Mouse (Mus musculus) lung, embryonic 16.5 days (tissue): ENCODE results near the gene Nipsnap1. TPM values are rescaled to one million over a fixed set of nuclear protein-coding genes. Genes with fewer than 3 reads are reported as not detected.

ENCODE experiments used
- ATAC-seq: fragments of 200-750 bp; cut with Nextera tagmentation; 2 replicates; pipeline ENCODE4 v1.8.0; 2017; ENCODE audit warnings: low read depth, mild to moderate bottlenecking, moderate library complexity
- H3K27ac ChIP-seq: fragments of 300-500 bp; sonication (generic); 2 replicates; pipeline ENCODE4 v1.5.1; 2014; ENCODE audit warnings: mild to moderate bottlenecking, control low read depth, low read length
- H3K27me3 ChIP-seq: fragments of 300-500 bp; sonication (generic); 2 replicates; pipeline ENCODE4 v1.6.1; 2014; ENCODE audit warnings: low read depth, low read length, mixed read lengths; ENCODE audit not compliant: control insufficient read depth, insufficient read depth
- H3K36me3 ChIP-seq: fragments of 300-500 bp; sonication (generic); 2 replicates; pipeline ENCODE4 v1.6.1; 2014; ENCODE audit warnings: low read length; ENCODE audit not compliant: control insufficient read depth, insufficient read depth
- H3K4me1 ChIP-seq: fragments of 300-500 bp; sonication (generic); replicated peaks from 2 replicates; pipeline ENCODE4 v1.6.1; 2014; ENCODE audit warnings: low read length, mixed read lengths; ENCODE audit not compliant: control insufficient read depth, insufficient read depth
- H3K4me2 ChIP-seq: fragments of 300-500 bp; sonication (generic); 2 replicates; pipeline ENCODE4 v1.6.1; 2014; ENCODE audit warnings: low read depth, low read length, control low read depth
- H3K4me3 ChIP-seq: fragments of 300-500 bp; sonication (generic); 2 replicates; pipeline ENCODE4 v1.5.1; 2014; ENCODE audit warnings: mild to moderate bottlenecking, low read length, control low read depth
- H3K9ac ChIP-seq: fragments of 300-500 bp; sonication (generic); 2 replicates; pipeline ENCODE4 v1.6.1; 2014; ENCODE audit warnings: low read length, control low read depth
- H3K9me3 ChIP-seq: fragments of 300-500 bp; sonication (generic); 2 replicates; pipeline ENCODE4 v1.6.1; 2016; ENCODE audit warnings: low read length; ENCODE audit not compliant: control insufficient read depth
- WGBS: fragments of 180-500 bp; shearing (Covaris S2); extraction: QIAGEN DNeasy Blood & Tissue Kit; methylation state at CpG from one replicate; pipeline ENCODE4 v1.1.7; 2014; 5-methylcytosine and 5-hydroxymethylcytosine counted together
- polyA plus RNA-seq: library from polyadenylated mRNA; unstranded; fragments of >200 nt; fragmentation: Nextera tagmentation; extraction: Ambion mirVana; gene quantifications from 2 replicates; pipeline ENCODE4 v1.2.1, GENCODE M21; 2015

The Nipsnap1 gene
- polyA plus RNA-seq, 1 experiment from 2014 or later, result 30.1 TPM

DNA sequence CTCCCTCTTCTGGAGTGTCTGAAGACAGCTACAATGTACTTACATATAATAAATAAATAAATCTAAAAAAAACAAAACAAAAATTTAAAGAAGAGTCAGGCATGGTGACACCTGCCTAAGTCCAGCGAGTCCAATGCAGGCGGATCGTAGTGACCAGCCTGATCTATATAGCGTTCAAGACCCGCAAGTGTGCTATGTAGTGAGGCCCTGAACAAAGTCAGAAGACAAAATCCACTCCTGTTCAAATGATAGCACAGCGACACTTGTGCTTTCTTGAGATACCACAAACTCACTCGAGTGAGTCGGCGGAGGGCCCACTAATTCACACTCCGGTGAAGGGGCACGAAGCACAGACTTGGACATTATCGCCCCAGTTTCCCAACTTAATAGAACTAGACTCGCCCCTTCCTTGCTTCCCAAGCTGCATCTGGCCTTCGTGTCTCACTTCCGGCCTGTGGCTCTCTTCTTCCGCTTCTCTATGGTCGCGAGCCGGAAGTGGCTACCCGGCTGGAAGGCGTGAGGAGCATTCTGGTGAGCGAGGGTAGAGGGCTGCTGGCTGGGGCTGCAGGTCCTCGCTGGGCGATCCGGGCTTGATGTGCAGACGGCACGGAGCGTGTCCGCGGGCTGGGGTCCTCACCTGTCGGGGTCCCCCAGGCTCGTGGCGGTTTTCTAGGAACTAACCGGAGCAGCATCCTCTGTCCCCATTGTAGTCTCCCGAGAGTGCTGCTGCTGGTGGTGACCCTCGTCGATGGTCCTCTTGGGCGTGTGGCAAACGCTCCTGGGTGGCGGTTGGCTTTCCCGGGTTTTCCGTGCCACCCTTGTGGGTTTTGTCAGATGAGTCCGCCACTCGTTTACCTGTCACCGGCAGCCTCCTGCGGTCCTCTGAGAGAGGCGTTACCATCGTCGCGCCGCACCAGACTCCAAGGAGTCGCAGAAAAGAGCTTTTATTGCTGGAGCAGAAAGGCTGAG lies 21.4 kb downstream of the Nipsnap1 start, which contains the start of gene Thoc5:
Gene Thoc5, plus strand, starts transcription at position 473 of the 969 bp plus-strand sequence.
- no peaks in the 10 kb centered on the region for H3K9me3 ChIP-seq
- H3K4me2 ChIP-seq, result peak within 1 kb of the TSS; percentile 94
- H3K27ac ChIP-seq, result peak within 1 kb of the TSS; percentile 64
- H3K9ac ChIP-seq, result peak within 1 kb of the TSS; percentile 83
- H3K27me3 ChIP-seq, result no peaks in the 10 kb centered on the region
- H3K4me3 ChIP-seq, result peak within 1 kb of the TSS; percentile 92
- peaks cover 5% of the 10 kb centered on the region for H3K36me3 ChIP-seq
- WGBS, result 2% methylated on average over 52 of the region's 52 CpGs
- peak; percentile 93 for ATAC-seq
- H3K4me1 ChIP-seq, result peaks cover 7% of the 10 kb centered on the region

DNA sequence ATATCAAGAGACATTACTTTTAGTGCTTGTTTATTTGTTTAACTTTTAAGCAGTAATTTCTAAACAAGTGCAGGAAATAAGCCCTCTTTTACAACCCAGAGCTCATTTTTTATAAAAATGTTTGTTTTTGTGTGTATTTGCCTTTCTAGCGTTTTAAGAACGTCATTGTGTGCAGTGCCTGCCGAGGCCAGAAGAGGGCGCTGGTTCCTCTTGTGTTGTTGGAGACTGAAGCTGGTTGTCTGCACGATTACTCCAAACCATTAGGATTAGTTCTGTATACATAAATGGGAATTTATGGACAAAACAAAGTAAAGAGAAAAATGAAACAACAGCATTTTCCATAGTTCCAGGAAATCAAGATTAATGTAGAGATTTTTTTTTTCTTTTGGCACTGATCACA lies 26.7 kb downstream of the Nipsnap1 start:
- H3K4me2 ChIP-seq, result no peak overlapping the region
- peaks cover 7% of the 10 kb centered on the region for H3K4me1 ChIP-seq
- WGBS, result 68% methylated on average over 5 of the region's 5 CpGs
- no peak overlapping the region for H3K9ac ChIP-seq
- peaks cover 25% of the 10 kb centered on the region for H3K36me3 ChIP-seq
- H3K4me3 ChIP-seq, result no peak overlapping the region
- H3K9me3 ChIP-seq, result no peaks in the 10 kb centered on the region
- H3K27me3 ChIP-seq, result no peaks in the 10 kb centered on the region
- ATAC-seq, result no peak
- no peak overlapping the region for H3K27ac ChIP-seq

DNA sequence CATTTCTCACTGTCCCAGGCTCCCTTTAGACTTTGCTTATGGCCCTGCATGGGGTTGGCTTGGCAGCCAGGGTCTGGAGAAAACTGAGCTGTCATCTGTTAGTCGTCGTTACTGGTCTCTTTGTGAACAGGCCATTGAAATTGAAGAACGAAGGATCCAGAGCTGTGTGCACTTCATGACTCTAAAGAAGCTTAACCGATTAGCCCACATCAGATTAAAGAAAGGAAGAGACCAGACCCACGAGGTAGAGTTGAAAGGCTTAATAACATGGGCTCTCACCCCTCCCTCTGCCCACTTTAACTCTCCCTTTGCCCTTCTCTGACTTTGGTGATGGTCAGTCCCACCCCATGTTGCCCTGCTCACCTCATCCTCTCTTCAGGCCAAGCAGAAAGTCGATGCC lies 28.2 kb downstream of the Nipsnap1 start:
- Histone ChIP-seq H3K4me1 (no peaks in the 10 kb centered on the region), H3K9ac (no peak overlapping the region), H3K27me3 (no peaks in the 10 kb centered on the region), H3K27ac (no peak overlapping the region), H3K9me3 (no peaks in the 10 kb centered on the region), H3K4me3 (no peak overlapping the region), H3K4me2 (no peak overlapping the region), H3K36me3 (peaks cover 25% of the 10 kb centered on the region)
- no peak for ATAC-seq
- WGBS, result 87% methylated on average over 6 of the region's 6 CpGs

DNA sequence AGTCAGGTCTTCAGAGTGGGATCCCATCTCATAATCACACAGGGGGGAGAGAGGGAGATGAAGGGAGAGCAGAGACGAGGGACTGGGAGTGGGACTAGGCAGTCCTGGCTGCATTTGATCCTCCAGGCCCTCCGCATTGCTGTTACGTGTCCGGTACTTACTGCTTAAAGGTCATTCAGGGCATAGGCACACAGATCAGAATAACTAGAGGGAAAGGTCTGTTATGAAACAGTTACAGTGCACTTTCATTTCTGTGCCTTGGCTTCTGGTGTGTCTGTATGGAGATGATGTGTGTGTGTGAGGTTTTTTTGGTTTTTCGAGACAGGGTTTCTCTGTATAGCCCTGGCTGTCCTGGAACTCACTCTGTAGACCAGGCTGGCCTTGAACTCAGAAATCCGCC lies 32.5 kb downstream of the Nipsnap1 start:
- Histone ChIP-seq H3K4me2 (no peak overlapping the region), H3K9ac (no peak overlapping the region), H3K27me3 (no peaks in the 10 kb centered on the region), H3K9me3 (no peaks in the 10 kb centered on the region), H3K27ac (no peak overlapping the region), H3K4me1 (no peaks in the 10 kb centered on the region), H3K36me3 (peaks cover 21% of the 10 kb centered on the region), H3K4me3 (no peak overlapping the region)
- no peak for ATAC-seq
- WGBS, result 87% methylated on average over 6 of the region's 6 CpGs

DNA sequence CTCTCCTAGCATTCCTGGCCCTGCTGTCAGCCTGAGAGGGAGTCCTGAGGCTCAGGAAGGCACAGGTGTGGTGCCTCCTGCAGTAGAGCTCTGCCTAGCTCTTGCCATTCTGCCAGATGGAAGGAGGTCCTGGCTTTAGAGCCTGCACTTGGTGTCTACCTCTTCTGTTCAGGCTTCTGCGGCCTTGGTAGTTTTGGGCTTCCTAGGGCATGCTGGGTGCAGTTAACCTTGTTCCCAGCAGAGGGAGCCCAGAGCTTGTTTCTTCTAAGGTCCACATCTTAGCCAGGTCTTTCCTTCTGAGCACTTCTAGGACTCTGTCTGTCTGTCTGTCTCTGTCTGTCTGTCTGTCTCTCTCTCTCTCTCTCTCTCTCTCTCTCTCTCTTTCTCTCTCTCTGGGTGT lies 42.3 kb downstream of the Nipsnap1 start:
- Histone ChIP-seq H3K27ac (no peak overlapping the region), H3K27me3 (no peaks in the 10 kb centered on the region), H3K9ac (no peak overlapping the region), H3K4me3 (no peak overlapping the region), H3K36me3 (peaks cover 26% of the 10 kb centered on the region), H3K4me1 (no peaks in the 10 kb centered on the region), H3K9me3 (no peaks in the 10 kb centered on the region), H3K4me2 (no peak overlapping the region)
- ATAC-seq, result no peak
- WGBS, result 32% methylated on average over 1 of the region's 1 CpGs

DNA sequence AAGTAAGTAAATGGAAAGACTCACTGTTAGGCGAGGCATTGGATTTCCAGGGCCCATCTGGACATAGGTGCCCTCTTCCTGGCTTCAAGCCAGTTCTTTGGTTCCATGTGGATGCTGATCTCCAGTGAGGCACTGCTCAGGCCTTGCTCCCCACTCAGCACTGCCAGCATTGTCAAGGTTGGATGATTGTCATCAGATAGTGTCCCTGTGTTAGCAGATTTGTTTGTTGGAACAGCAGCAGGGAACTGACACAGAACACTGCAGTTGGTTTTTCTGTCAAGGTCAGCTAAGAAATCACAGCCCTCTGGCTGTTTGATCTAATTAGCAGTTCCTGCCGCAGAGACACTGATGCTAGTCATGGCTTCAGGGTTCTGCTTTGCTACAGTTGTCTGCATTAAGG lies 47.5 kb downstream of the Nipsnap1 start:
- WGBS, result 84% methylated on average over 2 of the region's 2 CpGs
- no peaks in the 10 kb centered on the region for H3K9me3 ChIP-seq
- H3K27ac ChIP-seq, result no peak overlapping the region
- no peaks in the 10 kb centered on the region for H3K27me3 ChIP-seq
- no peak overlapping the region for H3K9ac ChIP-seq
- ATAC-seq, result no peak
- no peaks in the 10 kb centered on the region for H3K4me1 ChIP-seq
- H3K4me3 ChIP-seq, result no peak overlapping the region
- H3K36me3 ChIP-seq, result peaks cover 32% of the 10 kb centered on the region
- no peak overlapping the region for H3K4me2 ChIP-seq

DNA sequence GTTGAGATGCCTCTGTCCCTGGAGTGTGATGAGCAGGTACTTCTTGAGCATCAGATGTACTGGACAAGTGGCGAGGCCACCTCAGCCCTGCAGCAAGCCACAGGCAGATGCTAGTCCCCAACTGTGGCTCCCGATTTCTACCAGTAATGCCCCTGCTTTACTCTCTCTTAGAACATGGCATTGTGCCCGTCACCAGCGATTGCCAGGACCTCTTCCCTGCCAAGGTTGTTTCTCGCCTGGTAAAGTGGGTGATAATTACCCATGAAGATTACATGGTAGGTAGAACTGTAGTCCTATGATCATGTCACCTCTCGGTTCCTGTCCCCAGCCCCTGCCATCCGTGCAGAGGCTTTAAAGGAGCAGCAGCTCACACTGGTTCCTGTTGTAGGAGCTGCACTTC lies 48.0 kb downstream of the Nipsnap1 start:
- H3K4me2 ChIP-seq, result no peak overlapping the region
- no peaks in the 10 kb centered on the region for H3K9me3 ChIP-seq
- peaks cover 33% of the 10 kb centered on the region for H3K36me3 ChIP-seq
- no peak for ATAC-seq
- no peaks in the 10 kb centered on the region for H3K27me3 ChIP-seq
- no peak overlapping the region for H3K9ac ChIP-seq
- 86% methylated on average over 7 of the region's 7 CpGs for WGBS
- H3K4me3 ChIP-seq, result no peak overlapping the region
- no peaks in the 10 kb centered on the region for H3K4me1 ChIP-seq
- H3K27ac ChIP-seq, result no peak overlapping the region

DNA sequence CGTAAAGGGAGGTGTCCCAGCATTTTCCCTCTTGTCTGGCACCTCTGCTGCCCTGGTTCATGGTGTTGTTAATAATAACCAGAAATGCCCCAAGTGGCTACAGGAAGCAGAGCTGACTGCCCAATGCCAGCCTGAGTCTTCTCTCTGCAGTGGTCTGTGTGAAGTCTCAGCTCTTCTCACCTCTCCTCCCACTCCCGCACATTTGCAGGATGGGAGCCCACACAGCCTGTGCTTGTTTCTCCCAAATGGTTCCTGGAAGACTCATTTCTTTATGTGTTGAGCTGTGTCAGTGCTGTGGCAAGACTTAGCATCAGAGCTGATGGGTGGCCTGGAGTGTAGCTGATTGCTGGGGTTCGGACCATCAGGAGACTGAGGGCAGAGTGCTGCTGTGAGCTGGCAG lies 53.5 kb downstream of the Nipsnap1 start:
- WGBS, result 89% methylated on average over 3 of the region's 3 CpGs
- Histone ChIP-seq H3K27me3 (no peaks in the 10 kb centered on the region), H3K4me2 (no peak overlapping the region), H3K9me3 (no peaks in the 10 kb centered on the region), H3K4me1 (0 out of 2 replicates have a peak, but pooled peaks cover 3% of the 10 kb centered on the region), H3K4me3 (no peak overlapping the region), H3K9ac (no peak overlapping the region), H3K27ac (no peak overlapping the region), H3K36me3 (peaks cover 25% of the 10 kb centered on the region)
- no peak for ATAC-seq

DNA sequence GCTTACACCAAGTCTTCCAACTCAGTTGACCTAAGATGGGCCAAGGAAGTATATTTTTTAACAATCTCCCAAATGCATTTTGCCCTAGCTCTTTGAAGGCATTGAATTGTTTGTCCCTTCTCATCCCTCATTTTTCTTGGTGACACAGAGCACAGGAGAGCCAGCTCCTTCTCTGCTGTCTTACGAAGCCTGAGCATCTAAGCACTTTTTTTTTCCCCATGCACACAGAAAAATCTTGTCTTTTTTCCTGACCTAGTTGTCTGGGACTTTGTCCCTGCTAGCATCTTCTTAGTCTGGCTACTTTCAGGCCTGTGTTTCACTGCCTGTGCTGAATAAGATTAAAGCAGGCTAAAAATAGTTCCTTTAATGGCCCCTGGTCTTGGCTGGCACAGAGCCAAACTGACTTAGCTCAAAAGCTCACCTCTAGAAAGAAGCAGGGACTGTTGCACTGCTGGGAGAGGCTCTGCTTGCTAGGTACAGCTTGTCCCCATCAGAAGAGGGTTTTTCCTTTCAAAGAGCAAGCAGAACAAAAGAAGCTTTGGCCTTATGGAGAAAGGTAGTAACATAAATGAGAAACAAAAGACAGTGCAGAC lies 57.4 kb downstream of the Nipsnap1 start:
- H3K9me3 ChIP-seq, result no peaks in the 10 kb centered on the region
- no peak overlapping the region for H3K4me2 ChIP-seq
- no peak for ATAC-seq
- no peak overlapping the region for H3K4me3 ChIP-seq
- H3K4me1 ChIP-seq, result 0 out of 2 replicates have a peak, but pooled peaks cover 3% of the 10 kb centered on the region
- no peak overlapping the region for H3K27ac ChIP-seq
- WGBS, result 47% methylated on average over 1 of the region's 1 CpGs
- H3K27me3 ChIP-seq, result no peaks in the 10 kb centered on the region
- H3K36me3 ChIP-seq, result peaks cover 14% of the 10 kb centered on the region
- H3K9ac ChIP-seq, result no peak overlapping the region
